Mouse (Mus musculus) heart, embryonic 14.5 days (tissue): ENCODE results near the gene Sfta2. TPM values are rescaled to one million over a fixed set of nuclear protein-coding genes. Genes with fewer than 3 reads are reported as not detected.

Experiments used
- ATAC-seq: fragments of 200-750 bp; cut with Nextera tagmentation; 2 replicates; pipeline ENCODE4 v1.8.0; 2017; ENCODE audit warnings: low read depth, moderate TSS enrichment; ENCODE audit not compliant: insufficient number of reproducible peaks, insufficient read depth, low FRiP score
- H3K27ac ChIP-seq, 2 experiments: fragments of 200-500 bp in 1 of 2; fragments of 300-500 bp in 1 of 2; sonication (generic) in 1 of 2; replicated peaks in 1 of 2; 2 replicates each; pipeline ENCODE4 v1.5.1; 2012 to 2014; ENCODE audit warnings: low read depth in 2 of 2, low read length in 2 of 2, control low read depth in 1 of 2, mild to moderate bottlenecking in 1 of 2, mixed read lengths in 1 of 2; ENCODE audit not compliant: control insufficient read depth in 1 of 2, insufficient read depth in 1 of 2
- H3K27me3 ChIP-seq: fragments of 300-500 bp; sonication (generic); 2 replicates; pipeline ENCODE4 v1.6.1; 2014; ENCODE audit warnings: mild to moderate bottlenecking, low read length, control low read depth; ENCODE audit not compliant: control insufficient read depth, insufficient read depth
- H3K36me3 ChIP-seq: fragments of 300-500 bp; sonication (generic); 2 replicates; pipeline ENCODE4 v1.6.1; 2014; ENCODE audit warnings: mild to moderate bottlenecking, control low read depth, low read length, mixed read lengths; ENCODE audit not compliant: control insufficient read depth, insufficient read depth
- H3K4me1 ChIP-seq, 2 experiments: fragments of 200-500 bp in 1 of 2; fragments of 300-500 bp in 1 of 2; sonication (generic) in 1 of 2; 2 replicates each; pipeline ENCODE4 v1.6.1; 2012 to 2014; ENCODE audit warnings: low read length in 2 of 2, control low read depth in 1 of 2, mixed read lengths in 1 of 2; ENCODE audit not compliant: control insufficient read depth in 2 of 2, insufficient read depth in 2 of 2
- H3K4me2 ChIP-seq: fragments of 300-500 bp; sonication (generic); 2 replicates; pipeline ENCODE4 v1.6.1; 2014; ENCODE audit warnings: mild to moderate bottlenecking, low read length
- H3K4me3 ChIP-seq, 2 experiments: fragments of 200-500 bp in 1 of 2; fragments of 300-500 bp in 1 of 2; sonication (generic) in 1 of 2; 2 replicates each; pipeline ENCODE4 v1.5.1; 2012 to 2014; ENCODE audit warnings: low read length in 2 of 2, mild to moderate bottlenecking in 2 of 2, control low read depth in 1 of 2, low read depth in 1 of 2, moderate library complexity in 1 of 2; ENCODE audit not compliant: control insufficient read depth in 1 of 2, insufficient read depth in 1 of 2
- H3K9ac ChIP-seq: fragments of 300-500 bp; sonication (generic); 2 replicates; pipeline ENCODE4 v1.6.1; 2014; ENCODE audit warnings: mild to moderate bottlenecking, low read length
- H3K9me3 ChIP-seq: fragments of 300-500 bp; sonication (generic); 2 replicates; pipeline ENCODE4 v1.6.1; 2016; ENCODE audit warnings: low read length, control low read depth; ENCODE audit not compliant: control insufficient read depth
- WGBS: fragments of 180-500 bp; shearing (Covaris S2); extraction: QIAGEN DNeasy Blood & Tissue Kit; methylation state at CpG from one replicate; pipeline ENCODE4 v1.1.7; 2014; 5-methylcytosine and 5-hydroxymethylcytosine counted together
- polyA plus RNA-seq: library from polyadenylated mRNA; unstranded; fragments of >200 nt; fragmentation: Nextera tagmentation; extraction: Ambion mirVana; gene quantifications from 2 replicates; pipeline ENCODE4 v1.2.1, GENCODE M21; 2014

The Sfta2 gene
- polyA plus RNA-seq, 1 experiment from 2014 or later: not detected

GRCm38 (mm10) chr17:35592131-35592530, 9.2 kb upstream of the Sfta2 start:
- no peak overlapping the region for H3K9ac ChIP-seq
- no peak overlapping the region for H3K27ac ChIP-seq
- H3K27me3 ChIP-seq: no peaks in the 10 kb centered on the region
- no peak overlapping the region for H3K4me3 ChIP-seq
- H3K9me3 ChIP-seq: peaks cover 2% of the 10 kb centered on the region; the same call in 1 of the 2 replicates
- no peak for ATAC-seq
- 81% methylated on average over 9 of the region's 9 CpGs for WGBS
- no peak overlapping the region for H3K4me2 ChIP-seq
- H3K4me1 ChIP-seq: no peaks in the 10 kb centered on the region
- H3K36me3 ChIP-seq: no peaks in the 10 kb centered on the region

- Histone ChIP-seq H3K4me2 (no peak overlapping the region), H3K27me3 (no peaks in the 10 kb centered on the region), H3K4me1 (no peaks in the 10 kb centered on the region), H3K9me3 (no peaks in the 10 kb centered on the region), H3K4me3 (no peak overlapping the region), H3K9ac (no peak overlapping the region), H3K27ac (no peak overlapping the region), H3K36me3 (no peaks in the 10 kb centered on the region)
- WGBS: 28% methylated on average over 4 of the region's 4 CpGs
- no peak for ATAC-seq
Observed at GRCm38 (mm10) chr17:35593786-35594185, 7.6 kb upstream of the Sfta2 start.

- no peak overlapping the region for H3K4me2 ChIP-seq
- no peak overlapping the region for H3K9ac ChIP-seq
- no peak for ATAC-seq
- WGBS: 71% methylated on average over 7 of the region's 7 CpGs
- H3K4me3 ChIP-seq: no peak overlapping the region
- no peaks in the 10 kb centered on the region for H3K36me3 ChIP-seq
- H3K27ac ChIP-seq: no peak overlapping the region
- no peaks in the 10 kb centered on the region for H3K9me3 ChIP-seq
- no peaks in the 10 kb centered on the region for H3K4me1 ChIP-seq
- no peaks in the 10 kb centered on the region for H3K27me3 ChIP-seq
Observed at GRCm38 (mm10) chr17:35594456-35594855, 6.9 kb upstream of the Sfta2 start.

GRCm38 (mm10) chr17:35597399-35597798, 4.0 kb upstream of the Sfta2 start:
- ATAC-seq: no peak
- Histone ChIP-seq H3K4me3 (no peak overlapping the region), H3K27me3 (no peaks in the 10 kb centered on the region), H3K36me3 (no peaks in the 10 kb centered on the region), H3K9ac (no peak overlapping the region), H3K4me1 (no peaks in the 10 kb centered on the region), H3K4me2 (no peak overlapping the region), H3K27ac (no peak overlapping the region), H3K9me3 (no peaks in the 10 kb centered on the region)
- WGBS: 89% methylated on average over 3 of the region's 3 CpGs

- 40% methylated on average over 8 of the region's 8 CpGs for WGBS
- Histone ChIP-seq H3K27ac (no peak overlapping the region), H3K36me3 (no peaks in the 10 kb centered on the region), H3K4me3 (no peak overlapping the region), H3K9ac (no peak overlapping the region), H3K4me1 (no peaks in the 10 kb centered on the region), H3K4me2 (no peak overlapping the region), H3K9me3 (no peaks in the 10 kb centered on the region), H3K27me3 (peaks cover 7% of the 10 kb centered on the region; the same call in 1 of the 2 replicates)
- ATAC-seq: no peak
Observed at GRCm38 (mm10) chr17:35601736-35602354, 496 bp downstream of the Sfta2 start.

- no peaks in the 10 kb centered on the region for H3K36me3 ChIP-seq
- H3K27me3 ChIP-seq: no peaks in the 10 kb centered on the region
- no peaks in the 10 kb centered on the region for H3K4me1 ChIP-seq
- WGBS: 57% methylated on average over 4 of the region's 4 CpGs
- no peak overlapping the region for H3K4me2 ChIP-seq
- no peak for ATAC-seq
- H3K27ac ChIP-seq: no peak overlapping the region
- H3K9me3 ChIP-seq: no peaks in the 10 kb centered on the region
- H3K9ac ChIP-seq: no peak overlapping the region
- H3K4me3 ChIP-seq: no peak overlapping the region
Observed at GRCm38 (mm10) chr17:35617127-35617526, 15.8 kb downstream of the Sfta2 start.

- no peaks in the 10 kb centered on the region for H3K27me3 ChIP-seq
- H3K4me1 ChIP-seq: no peaks in the 10 kb centered on the region
- no peak within 1 kb of the TSS for H3K9ac ChIP-seq
- no peaks in the 10 kb centered on the region for H3K36me3 ChIP-seq
- ATAC-seq: no peak
- no peaks in the 10 kb centered on the region for H3K9me3 ChIP-seq
- no peak within 1 kb of the TSS for H3K4me2 ChIP-seq
- H3K4me3 ChIP-seq: no peak within 1 kb of the TSS
- H3K27ac ChIP-seq: no peak within 1 kb of the TSS
- WGBS: 57% methylated on average over 7 of the region's 7 CpGs
Observed at GRCm38 (mm10) chr17:35626537-35626936, 25.2 kb downstream of the Sfta2 start, which contains the start of gene Gm9573. Gm9573 (minus strand) TSS chr17:35626637.

- H3K4me2 ChIP-seq: no peak overlapping the region
- no peak overlapping the region for H3K27ac ChIP-seq
- ATAC-seq: 0 out of 2 replicates have a peak, but pooled peaks have one; percentile 29
- H3K9me3 ChIP-seq: no peaks in the 10 kb centered on the region
- no peaks in the 10 kb centered on the region for H3K27me3 ChIP-seq
- H3K4me3 ChIP-seq: no peak overlapping the region
- H3K4me1 ChIP-seq: peaks cover 5 to 6% of the 10 kb centered on the region in 2 experiments; a peak in 3 of 4 replicates
- 7% methylated on average over 1 of the region's 1 CpGs for WGBS
- H3K36me3 ChIP-seq: no peaks in the 10 kb centered on the region
- no peak overlapping the region for H3K9ac ChIP-seq
Observed at GRCm38 (mm10) chr17:35633992-35634391, 32.6 kb downstream of the Sfta2 start.
